Mouse (Mus musculus): ENCODE measurements around the gene A4galt. TPM values are rescaled to one million over a fixed set of nuclear protein-coding genes. Genes with fewer than 3 reads are reported as not detected.

The A4galt gene
- total RNA-seq, 1 experiment = 22.7 TPM

GRCm38 (mm10) chr15:83227559-83227958, 24.0 kb downstream of the A4galt start:
- Histone ChIP-seq H3K4me3 (ENCODE audit: insufficient read depth in 1 of 2, low read depth in 1 of 2, low read length in 2 of 2, poor library complexity in 1 of 2, severe bottlenecking in 1 of 2) (no peak overlapping the region), H3K9ac (ENCODE audit: insufficient read depth, low read depth, low read length, poor library complexity, severe bottlenecking) (no peak overlapping the region), H3K27ac (ENCODE audit: insufficient read depth, low read depth, low read length, poor library complexity, severe bottlenecking) (no peak overlapping the region; the same call in 1 of the 2 replicates), H3K9me3 (ENCODE audit: control insufficient read depth, insufficient read depth, low read depth, low read length) (no peaks in the 10 kb centered on the region), H3K36me3 (ENCODE audit: control insufficient read depth, insufficient read depth, low read length, poor library complexity, severe bottlenecking) (peaks cover 28% of the 10 kb centered on the region), H3K4me1 (ENCODE audit: control insufficient read depth in 2 of 2, insufficient read depth in 2 of 2, low read length in 2 of 2, poor library complexity in 1 of 2) (peaks cover 2 to 22% of the 10 kb centered on the region in 2 experiments; a peak in 2 of 4 replicates)
- in situ Hi-C loops (cut with MboI; ENCODE audit: low sequenced_read_pairs in 2 of 2, unreplicated experiment in 2 of 2) = no loop called here
- DNase-seq (ENCODE audit: low read depth, low spot score) = no peak
- TF ChIP-seq MAFK (IDR thresholded peaks at IDR 0.05; ENCODE audit: insufficient read depth, low read depth, low read length) = no peak
- TF ChIP-seq ZC3H11A (IDR thresholded peaks at IDR 0.05; ENCODE audit: borderline replicate concordance, low read depth, low read length) = no peak
- TF ChIP-seq CHD2 (IDR thresholded peaks at IDR 0.05; ENCODE audit: low read depth, low read length) = no peak
- no peak for TF ChIP-seq ZNF384 (IDR thresholded peaks at IDR 0.05; ENCODE audit: low read depth, low read length)
- no peak for TF ChIP-seq HCFC1 (IDR thresholded peaks at IDR 0.05; ENCODE audit: borderline replicate concordance, insufficient read depth, low read length)

GRCm38 (mm10) chr15:83226871-83227270, 24.7 kb downstream of the A4galt start:
- no peak for TF ChIP-seq ZC3H11A (IDR thresholded peaks at IDR 0.05; ENCODE audit: borderline replicate concordance, low read depth, low read length)
- TF ChIP-seq CHD2 (IDR thresholded peaks at IDR 0.05; ENCODE audit: low read depth, low read length) = no peak
- TF ChIP-seq ZNF384 (IDR thresholded peaks at IDR 0.05; ENCODE audit: low read depth, low read length) = no peak
- TF ChIP-seq MAFK (IDR thresholded peaks at IDR 0.05; ENCODE audit: insufficient read depth, low read depth, low read length) = no peak
- TF ChIP-seq HCFC1 (IDR thresholded peaks at IDR 0.05; ENCODE audit: borderline replicate concordance, insufficient read depth, low read length) = no peak
- Histone ChIP-seq H3K9ac (ENCODE audit: insufficient read depth, low read depth, low read length, poor library complexity, severe bottlenecking) (no peak overlapping the region), H3K4me3 (ENCODE audit: insufficient read depth in 1 of 2, low read depth in 1 of 2, low read length in 2 of 2, poor library complexity in 1 of 2, severe bottlenecking in 1 of 2) (no peak overlapping the region), H3K4me1 (ENCODE audit: control insufficient read depth in 2 of 2, insufficient read depth in 2 of 2, low read length in 2 of 2, poor library complexity in 1 of 2) (peaks cover 2 to 17% of the 10 kb centered on the region in 2 experiments; a peak in 2 of 4 replicates), H3K27ac (ENCODE audit: insufficient read depth, low read depth, low read length, poor library complexity, severe bottlenecking) (no peak overlapping the region), H3K36me3 (ENCODE audit: control insufficient read depth, insufficient read depth, low read length, poor library complexity, severe bottlenecking) (peaks cover 28% of the 10 kb centered on the region), H3K9me3 (ENCODE audit: control insufficient read depth, insufficient read depth, low read depth, low read length) (no peaks in the 10 kb centered on the region)
- in situ Hi-C loops (cut with MboI; ENCODE audit: low sequenced_read_pairs in 2 of 2, unreplicated experiment in 2 of 2) = no loop called here
- no peak for DNase-seq (ENCODE audit: low read depth, low spot score)

GRCm38 (mm10) chr15:83226066-83226834, 25.3 kb downstream of the A4galt start:
- in situ Hi-C loops (cut with MboI; ENCODE audit: low sequenced_read_pairs in 2 of 2, unreplicated experiment in 2 of 2) = no loop called here
- Histone ChIP-seq H3K9me3 (ENCODE audit: control insufficient read depth, insufficient read depth, low read depth, low read length) (no peaks in the 10 kb centered on the region), H3K27ac (ENCODE audit: insufficient read depth, low read depth, low read length, poor library complexity, severe bottlenecking) (no peak overlapping the region), H3K36me3 (ENCODE audit: control insufficient read depth, insufficient read depth, low read length, poor library complexity, severe bottlenecking) (peaks cover 28% of the 10 kb centered on the region), H3K4me3 (ENCODE audit: insufficient read depth in 1 of 2, low read depth in 1 of 2, low read length in 2 of 2, poor library complexity in 1 of 2, severe bottlenecking in 1 of 2) (no peak overlapping the region), H3K4me1 (ENCODE audit: control insufficient read depth in 2 of 2, insufficient read depth in 2 of 2, low read length in 2 of 2, poor library complexity in 1 of 2) (peaks cover 0 to 17% of the 10 kb centered on the region in 2 experiments; a peak in 2 of 4 replicates), H3K9ac (ENCODE audit: insufficient read depth, low read depth, low read length, poor library complexity, severe bottlenecking) (no peak overlapping the region)
- no peak for TF ChIP-seq ZNF384 (IDR thresholded peaks at IDR 0.05; ENCODE audit: low read depth, low read length)
- TF ChIP-seq HCFC1 (IDR thresholded peaks at IDR 0.05; ENCODE audit: borderline replicate concordance, insufficient read depth, low read length) = no peak
- TF ChIP-seq CHD2 (IDR thresholded peaks at IDR 0.05; ENCODE audit: low read depth, low read length) = no peak
- no peak for TF ChIP-seq MAFK (IDR thresholded peaks at IDR 0.05; ENCODE audit: insufficient read depth, low read depth, low read length)
- no peak for TF ChIP-seq ZC3H11A (IDR thresholded peaks at IDR 0.05; ENCODE audit: borderline replicate concordance, low read depth, low read length)
- no peak for DNase-seq (ENCODE audit: low read depth, low spot score)

GRCm38 (mm10) chr15:83224136-83224766, 27.3 kb downstream of the A4galt start:
- no peak overlapping the region for H3K27ac ChIP-seq (ENCODE audit: insufficient read depth, low read depth, low read length, poor library complexity, severe bottlenecking)

More at GRCm38 (mm10) chr15:83224136-83224766, 27.3 kb downstream of the A4galt start:
- in situ Hi-C loops (cut with MboI; ENCODE audit: low sequenced_read_pairs in 2 of 2, unreplicated experiment in 2 of 2) = no loop called here
- TF ChIP-seq CHD2 (IDR thresholded peaks at IDR 0.05; ENCODE audit: low read depth, low read length) (no peak), ZC3H11A (IDR thresholded peaks at IDR 0.05; ENCODE audit: borderline replicate concordance, low read depth, low read length) (no peak), MAFK (IDR thresholded peaks at IDR 0.05; ENCODE audit: insufficient read depth, low read depth, low read length) (no peak), HCFC1 (IDR thresholded peaks at IDR 0.05; ENCODE audit: borderline replicate concordance, insufficient read depth, low read length) (no peak), ZNF384 (IDR thresholded peaks at IDR 0.05; ENCODE audit: low read depth, low read length) (no peak)
- H3K4me3 ChIP-seq (ENCODE audit: insufficient read depth in 1 of 2, low read depth in 1 of 2, low read length in 2 of 2, poor library complexity in 1 of 2, severe bottlenecking in 1 of 2) = no peak overlapping the region
- no peaks in the 10 kb centered on the region for H3K9me3 ChIP-seq (ENCODE audit: control insufficient read depth, insufficient read depth, low read depth, low read length)
- no peak overlapping the region for H3K9ac ChIP-seq (ENCODE audit: insufficient read depth, low read depth, low read length, poor library complexity, severe bottlenecking)
- peaks cover 0 to 15% of the 10 kb centered on the region in 2 experiments; a peak in 2 of 4 replicates for H3K4me1 ChIP-seq (ENCODE audit: control insufficient read depth in 2 of 2, insufficient read depth in 2 of 2, low read length in 2 of 2, poor library complexity in 1 of 2)
- no peak for DNase-seq (ENCODE audit: low read depth, low spot score)
- H3K36me3 ChIP-seq (ENCODE audit: control insufficient read depth, insufficient read depth, low read length, poor library complexity, severe bottlenecking) = peaks cover 18% of the 10 kb centered on the region

Measured in ES-E14 (cell line).